Mouse (Mus musculus) liver, postnatal 0 days (tissue): ENCODE results near the gene Dhrs7c. TPM values are rescaled to one million over a fixed set of nuclear protein-coding genes. Genes with fewer than 3 reads are reported as not detected.

Experiments
- ATAC-seq: fragments of 200-750 bp; cut with Nextera tagmentation; 2 replicates; pipeline ENCODE4 v1.8.0; 2017; ENCODE audit warnings: mild to moderate bottlenecking, moderate library complexity
- DNase-seq: peaks from one replicate; pipeline ENCODE4 v3.0.0-alpha.2; 2016
- H3K27ac ChIP-seq: fragments of 300-500 bp; sonication (generic); 2 replicates; pipeline ENCODE4 v1.5.1; 2014; ENCODE audit warnings: antibody characterized with exemption, moderate library complexity, mild to moderate bottlenecking, low read depth
- H3K27me3 ChIP-seq: fragments of 300-500 bp; sonication (generic); 2 replicates; pipeline ENCODE4 v1.6.1; 2014; ENCODE audit warnings: low read length, control low read depth, mixed read lengths; ENCODE audit not compliant: insufficient read depth
- H3K36me3 ChIP-seq: fragments of 300-500 bp; sonication (generic); replicated peaks from 2 replicates; pipeline ENCODE4 v1.6.1; 2014; ENCODE audit warnings: mild to moderate bottlenecking, control low read depth, low read length, moderate library complexity, mixed read lengths; ENCODE audit not compliant: insufficient read depth
- H3K4me1 ChIP-seq: fragments of 300-500 bp; sonication (generic); 2 replicates; pipeline ENCODE4 v1.6.1; 2014; ENCODE audit warnings: antibody characterized with exemption, mild to moderate bottlenecking, control low read depth; ENCODE audit not compliant: insufficient read depth
- H3K4me2 ChIP-seq: fragments of 300-500 bp; sonication (generic); 2 replicates; pipeline ENCODE4 v1.6.1; 2014; ENCODE audit warnings: low read depth, mild to moderate bottlenecking, low read length, moderate library complexity, mixed read lengths
- H3K4me3 ChIP-seq: fragments of 300-500 bp; sonication (generic); 2 replicates; pipeline ENCODE4 v1.5.1; 2014; ENCODE audit warnings: low read depth, low read length
- H3K9ac ChIP-seq: fragments of 300-500 bp; sonication (generic); replicated peaks from 2 replicates; pipeline ENCODE4 v1.6.1; 2014; ENCODE audit warnings: mild to moderate bottlenecking, moderate library complexity
- H3K9me3 ChIP-seq: fragments of 300-500 bp; sonication (generic); 2 replicates; pipeline ENCODE4 v1.6.1; 2016; ENCODE audit warnings: mild to moderate bottlenecking, control low read depth, low read length, mixed read lengths
- CTCF ChIP-seq: sonication (generic); IDR thresholded peaks from 2 replicates; pipeline ENCODE4 v1.5.1; 2016; ENCODE audit warnings: antibody characterized with exemption, low read depth
- EP300 ChIP-seq: IDR thresholded peaks from 2 replicates; pipeline ENCODE4 v1.6.1; 2016; ENCODE audit warnings: antibody characterized with exemption, low read depth, mild to moderate bottlenecking
- WGBS: fragments of 180-500 bp; shearing (Covaris S2); extraction: QIAGEN DNeasy Blood & Tissue Kit; methylation state at CpG from one replicate; pipeline ENCODE4 v1.1.7; 2014; ENCODE audit not compliant: insufficient replicate concordance; 5-methylcytosine and 5-hydroxymethylcytosine counted together
- polyA plus RNA-seq: library from polyadenylated mRNA; unstranded; fragments of >200 nt; fragmentation: Nextera tagmentation; extraction: Ambion mirVana; gene quantifications from 2 replicates; pipeline ENCODE4 v1.2.1, GENCODE M21; 2015

Gene Dhrs7c
- polyA plus RNA-seq = 0.95 TPM in 1 of 2 replicates, not detected in the other

- Histone ChIP-seq H3K9me3 (no peaks in the 10 kb centered on the region), H3K36me3 (no peaks in the 10 kb centered on the region), H3K4me1 (no peaks in the 10 kb centered on the region), H3K27me3 (no peaks in the 10 kb centered on the region), H3K4me3 (no peak within 1 kb of the TSS), H3K9ac (no peak within 1 kb of the TSS), H3K4me2 (no peak within 1 kb of the TSS), H3K27ac (no peak within 1 kb of the TSS)
- TF ChIP-seq EP300 = no peak
- no peak for TF ChIP-seq CTCF
- DNase-seq (no peak), ATAC-seq (no peak)
- 70% methylated on average over 7 of the region's 7 CpGs for WGBS
These were observed at the start of gene Dhrs7c for GRCm38 (mm10) chr11:67797931-67798330. TSS of gene Dhrs7c (plus strand) at chr11:67798187.

- no peak overlapping the region for H3K9ac ChIP-seq
- no peaks in the 10 kb centered on the region for H3K9me3 ChIP-seq
- DNase-seq (no peak), ATAC-seq (no peak)
- no peaks in the 10 kb centered on the region for H3K27me3 ChIP-seq
- H3K27ac ChIP-seq = no peak overlapping the region
- H3K4me3 ChIP-seq = no peak overlapping the region
- no peaks in the 10 kb centered on the region for H3K36me3 ChIP-seq
- no peaks in the 10 kb centered on the region for H3K4me1 ChIP-seq
- H3K4me2 ChIP-seq = no peak overlapping the region
- TF ChIP-seq EP300 (no peak), CTCF (no peak)
- 78% methylated on average over 1 of the region's 1 CpGs for WGBS
These were observed 41.7 kb upstream of the Dhrs7c start for GRCm38 (mm10) chr11:67756287-67756686.

- Histone ChIP-seq H3K27me3 (no peaks in the 10 kb centered on the region), H3K27ac (no peak overlapping the region), H3K9me3 (no peaks in the 10 kb centered on the region), H3K4me3 (no peak overlapping the region), H3K4me2 (no peak overlapping the region), H3K36me3 (no peaks in the 10 kb centered on the region), H3K9ac (no peak overlapping the region), H3K4me1 (no peaks in the 10 kb centered on the region)
- 52% methylated on average over 15 of the region's 15 CpGs for WGBS
- TF ChIP-seq EP300 = no peak
- TF ChIP-seq CTCF = 0 out of 2 replicates have a peak, but pooled peaks have one; percentile 31
- no peak for ATAC-seq
- DNase-seq = no peak
These were observed 40.4 kb upstream of the Dhrs7c start for GRCm38 (mm10) chr11:67757373-67758167.

- no peak within 1 kb of the TSS for H3K27ac ChIP-seq
- TF ChIP-seq CTCF (no peak), EP300 (no peak)
These were observed 26.9 kb upstream of the Dhrs7c start, which contains the start of gene Glp2r for GRCm38 (mm10) chr11:67771053-67771452. TSS of gene Glp2r (minus strand) at chr11:67771153.

GRCm38 (mm10) chr11:67771691-67772090 lies 26.3 kb upstream of the Dhrs7c start:
- Histone ChIP-seq H3K27me3 (no peaks in the 10 kb centered on the region), H3K4me1 (no peaks in the 10 kb centered on the region), H3K4me2 (no peak overlapping the region), H3K27ac (no peak overlapping the region), H3K4me3 (no peak overlapping the region), H3K9ac (no peak overlapping the region), H3K36me3 (no peaks in the 10 kb centered on the region), H3K9me3 (no peaks in the 10 kb centered on the region)
- DNase-seq = no peak
- no peak for ATAC-seq
- WGBS = 66% methylated on average over 2 of the region's 2 CpGs
- no peak for TF ChIP-seq EP300
- TF ChIP-seq CTCF = no peak

More at GRCm38 (mm10) chr11:67771053-67771452, 26.9 kb upstream of the Dhrs7c start, which contains the start of gene Glp2r:
- WGBS = 69% methylated on average over 14 of the region's 14 CpGs
- H3K9ac ChIP-seq = no peak within 1 kb of the TSS
- no peak for DNase-seq
- H3K36me3 ChIP-seq = no peaks in the 10 kb centered on the region
- no peaks in the 10 kb centered on the region for H3K27me3 ChIP-seq
- no peaks in the 10 kb centered on the region for H3K4me1 ChIP-seq
- H3K4me3 ChIP-seq = no peak within 1 kb of the TSS
- ATAC-seq = no peak
- no peaks in the 10 kb centered on the region for H3K9me3 ChIP-seq
- H3K4me2 ChIP-seq = no peak within 1 kb of the TSS

- Histone ChIP-seq H3K9me3 (no peaks in the 10 kb centered on the region), H3K27ac (no peak overlapping the region), H3K36me3 (no peaks in the 10 kb centered on the region), H3K4me3 (no peak overlapping the region), H3K9ac (no peak overlapping the region), H3K27me3 (no peaks in the 10 kb centered on the region), H3K4me1 (no peaks in the 10 kb centered on the region), H3K4me2 (no peak overlapping the region)
- DNase-seq (peak; percentile 45), ATAC-seq (no peak)
- TF ChIP-seq CTCF = peak; percentile 53
- no peak for TF ChIP-seq EP300
- WGBS = 26% methylated on average over 8 of the region's 8 CpGs
These were observed 25.4 kb upstream of the Dhrs7c start for GRCm38 (mm10) chr11:67772577-67772976.
